Mouse (Mus musculus): ENCODE measurements around the gene Ptprd. TPM values are rescaled to one million over a fixed set of nuclear protein-coding genes. Genes with fewer than 3 reads are reported as not detected.
"Not testable (repeated sequence)": the region's sequence is repeated elsewhere in the genome, so short reads cannot be mapped to it uniquely, and the experiment has no call there.

The Ptprd gene
- polyA plus RNA-seq, 1 experiment from 2014 or later, result 14.9 TPM

GRCm38 (mm10) chr4:78002065-78002464 is 209.7 kb downstream of the Ptprd start:
- Histone ChIP-seq H3K4me2 (replicated peaks; ENCODE audit: low read depth, low read length) (no peak overlapping the region), H3K9me3 (ENCODE audit: low read length) (no peaks in the 10 kb centered on the region), H3K4me1 (ENCODE audit: insufficient read depth, low read depth, low read length) (no peaks in the 10 kb centered on the region), H3K27me3 (replicated peaks; ENCODE audit: insufficient read depth, low read length) (no peaks in the 10 kb centered on the region), H3K4me3 (ENCODE audit: low read depth, low read length) (no peak overlapping the region), H3K36me3 (ENCODE audit: insufficient read depth, low read length) (no peaks in the 10 kb centered on the region), H3K27ac (ENCODE audit: low read length) (no peak overlapping the region), H3K9ac (replicated peaks; ENCODE audit: low read depth) (no peak overlapping the region)
- ATAC-seq (no peak), DNase-seq (ENCODE audit: low spot score) (no peak)
- TF ChIP-seq CTCF (IDR thresholded peaks at IDR 0.05) (no peak), EP300 (IDR thresholded peaks at IDR 0.05) (no peak)
- 75% methylated on average over 1 of the region's 1 CpGs for WGBS

GRCm38 (mm10) chr4:77992709-77993108 is 219.1 kb downstream of the Ptprd start:
- TF ChIP-seq CTCF (IDR thresholded peaks at IDR 0.05) (no peak), EP300 (IDR thresholded peaks at IDR 0.05) (no peak)
- Histone ChIP-seq H3K27me3 (replicated peaks; ENCODE audit: insufficient read depth, low read length) (no peaks in the 10 kb centered on the region), H3K9me3 (ENCODE audit: low read length) (no peaks in the 10 kb centered on the region), H3K4me2 (replicated peaks; ENCODE audit: low read depth, low read length) (no peak overlapping the region), H3K36me3 (ENCODE audit: insufficient read depth, low read length) (no peaks in the 10 kb centered on the region), H3K4me1 (ENCODE audit: insufficient read depth, low read depth, low read length) (no peaks in the 10 kb centered on the region), H3K4me3 (ENCODE audit: low read depth, low read length) (no peak overlapping the region), H3K27ac (ENCODE audit: low read length) (no peak overlapping the region), H3K9ac (replicated peaks; ENCODE audit: low read depth) (no peak overlapping the region)
- ATAC-seq (no peak), DNase-seq (ENCODE audit: low spot score) (no peak)
- WGBS, result 63% methylated on average over 4 of the region's 4 CpGs

DNA sequence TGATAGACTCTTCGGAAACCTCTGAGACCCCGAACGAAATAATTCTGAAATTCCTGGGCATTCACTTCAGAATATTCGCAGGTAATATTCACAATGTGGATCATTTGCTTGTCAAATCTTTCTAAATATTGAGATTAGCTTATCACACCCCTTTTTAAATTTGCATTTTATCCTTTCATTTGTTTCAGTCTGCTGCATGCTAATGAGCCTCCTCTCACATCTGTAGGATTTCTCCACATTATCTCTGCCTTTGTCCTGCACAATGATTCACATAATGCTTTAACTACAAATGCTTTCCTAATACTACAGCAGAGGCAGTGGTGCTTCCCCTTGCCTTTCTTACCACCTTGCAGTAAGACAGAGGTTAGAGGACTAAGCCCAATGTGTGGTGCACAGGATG is 229.7 kb downstream of the Ptprd start:
- no peak for DNase-seq (ENCODE audit: low spot score)
- Histone ChIP-seq H3K36me3 (ENCODE audit: insufficient read depth, low read length) (no peaks in the 10 kb centered on the region), H3K4me1 (ENCODE audit: insufficient read depth, low read depth, low read length) (no peaks in the 10 kb centered on the region), H3K27ac (ENCODE audit: low read length) (no peak overlapping the region), H3K4me2 (replicated peaks; ENCODE audit: low read depth, low read length) (no peak overlapping the region), H3K27me3 (replicated peaks; ENCODE audit: insufficient read depth, low read length) (no peaks in the 10 kb centered on the region), H3K4me3 (ENCODE audit: low read depth, low read length) (no peak overlapping the region), H3K9ac (replicated peaks; ENCODE audit: low read depth) (no peak overlapping the region), H3K9me3 (ENCODE audit: low read length) (no peaks in the 10 kb centered on the region)
- no peak for TF ChIP-seq EP300 (IDR thresholded peaks at IDR 0.05)
- no peak for TF ChIP-seq CTCF (IDR thresholded peaks at IDR 0.05)
- 84% methylated on average over 4 of the region's 4 CpGs for WGBS
- no peak for ATAC-seq

GRCm38 (mm10) chr4:77961711-77962110 is 250.1 kb downstream of the Ptprd start:
- DNase-seq (ENCODE audit: low spot score) (no peak), ATAC-seq (no peak)
- H3K4me2 ChIP-seq (replicated peaks; ENCODE audit: low read depth, low read length), result no peak overlapping the region
- no peaks in the 10 kb centered on the region for H3K9me3 ChIP-seq (ENCODE audit: low read length)
- no peak overlapping the region for H3K4me3 ChIP-seq (ENCODE audit: low read depth, low read length)
- no peaks in the 10 kb centered on the region for H3K27me3 ChIP-seq (replicated peaks; ENCODE audit: insufficient read depth, low read length)
- H3K27ac ChIP-seq (ENCODE audit: low read length), result no peak overlapping the region
- no peak for TF ChIP-seq CTCF (IDR thresholded peaks at IDR 0.05)
- no peak for TF ChIP-seq EP300 (IDR thresholded peaks at IDR 0.05)
- H3K4me1 ChIP-seq (ENCODE audit: insufficient read depth, low read depth, low read length), result no peaks in the 10 kb centered on the region
- no peak overlapping the region for H3K9ac ChIP-seq (replicated peaks; ENCODE audit: low read depth)
- no peaks in the 10 kb centered on the region for H3K36me3 ChIP-seq (ENCODE audit: insufficient read depth, low read length)
- 19% methylated on average over 2 of the region's 2 CpGs for WGBS

DNA sequence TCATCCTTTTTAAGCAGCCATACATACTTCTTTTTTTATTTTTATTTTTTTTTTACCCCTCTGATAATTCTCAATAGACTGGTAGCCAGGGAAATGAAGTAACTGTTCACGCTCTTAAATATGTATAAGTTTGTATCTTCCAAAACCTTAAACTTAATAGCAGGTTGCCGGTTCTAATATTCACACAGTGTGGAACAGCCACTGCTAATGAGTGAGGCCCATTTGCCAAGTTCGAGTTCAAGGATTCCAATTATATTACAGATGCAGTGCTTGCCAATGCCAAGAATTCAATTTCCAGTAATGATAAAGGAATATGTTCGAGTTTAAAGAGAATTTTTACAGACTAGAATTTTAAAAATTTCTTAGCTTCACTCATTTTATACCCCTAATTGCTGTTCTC is 322.3 kb downstream of the Ptprd start:
- WGBS, result 67% methylated on average over 4 of the region's 4 CpGs
- Histone ChIP-seq H3K4me3 (ENCODE audit: low read depth, low read length) (no peak overlapping the region), H3K36me3 (ENCODE audit: insufficient read depth, low read length) (no peaks in the 10 kb centered on the region), H3K27ac (ENCODE audit: low read length) (no peak overlapping the region), H3K9me3 (ENCODE audit: low read length) (no peaks in the 10 kb centered on the region), H3K9ac (replicated peaks; ENCODE audit: low read depth) (no peak overlapping the region), H3K27me3 (replicated peaks; ENCODE audit: insufficient read depth, low read length) (no peaks in the 10 kb centered on the region), H3K4me2 (replicated peaks; ENCODE audit: low read depth, low read length) (no peak overlapping the region), H3K4me1 (ENCODE audit: insufficient read depth, low read depth, low read length) (no peaks in the 10 kb centered on the region)
- TF ChIP-seq EP300 (IDR thresholded peaks at IDR 0.05) (no peak), CTCF (IDR thresholded peaks at IDR 0.05) (no peak)
- ATAC-seq, result no peak
- DNase-seq (ENCODE audit: low spot score), result no peak

- Histone ChIP-seq H3K27me3 (replicated peaks; ENCODE audit: insufficient read depth, low read length) (no peaks in the 10 kb centered on the region), H3K4me2 (replicated peaks; ENCODE audit: low read depth, low read length) (no peak overlapping the region), H3K4me3 (ENCODE audit: low read depth, low read length) (no peak overlapping the region), H3K9ac (replicated peaks; ENCODE audit: low read depth) (no peak overlapping the region), H3K36me3 (ENCODE audit: insufficient read depth, low read length) (no peaks in the 10 kb centered on the region), H3K4me1 (ENCODE audit: insufficient read depth, low read depth, low read length) (no peaks in the 10 kb centered on the region), H3K9me3 (ENCODE audit: low read length) (no peaks in the 10 kb centered on the region), H3K27ac (ENCODE audit: low read length) (no peak overlapping the region)
- no peak for DNase-seq (ENCODE audit: low spot score)
- TF ChIP-seq CTCF (IDR thresholded peaks at IDR 0.05) (no peak), EP300 (IDR thresholded peaks at IDR 0.05) (no peak)
- ATAC-seq, result no peak
- 32% methylated on average over 2 of the region's 2 CpGs for WGBS
These were observed 331.5 kb downstream of the Ptprd start for GRCm38 (mm10) chr4:77880213-77880612.

- H3K4me3 ChIP-seq (ENCODE audit: low read depth, low read length), result no peak overlapping the region
- WGBS, result 65% methylated on average over 5 of the region's 5 CpGs
- no peak for DNase-seq (ENCODE audit: low spot score)
These were observed 350.5 kb downstream of the Ptprd start for GRCm38 (mm10) chr4:77861269-77861668.

DNA sequence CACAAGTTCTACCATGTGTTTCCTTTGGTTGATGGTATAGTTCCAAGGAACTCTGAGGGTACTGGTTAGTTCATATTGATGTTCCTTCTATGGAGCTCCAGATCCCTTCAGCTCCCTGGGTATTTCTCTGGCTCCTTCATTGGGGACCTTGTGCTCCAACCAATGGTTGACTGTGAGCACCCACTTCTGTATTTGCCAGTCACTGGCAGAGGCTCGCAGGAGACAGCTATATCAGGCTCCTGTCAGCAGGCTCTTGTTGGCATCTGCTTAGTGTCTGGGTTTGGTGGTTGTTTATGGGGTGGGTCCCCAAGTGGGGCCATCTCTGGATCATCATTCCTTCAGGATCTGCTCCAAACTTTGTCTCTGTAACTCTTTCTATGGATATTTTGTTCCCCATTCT is 414.4 kb downstream of the Ptprd start:
- H3K36me3 ChIP-seq (ENCODE audit: insufficient read depth, low read length); H3K27ac ChIP-seq (ENCODE audit: low read length); H3K4me3 ChIP-seq (ENCODE audit: low read depth, low read length); H3K4me1 ChIP-seq (ENCODE audit: insufficient read depth, low read depth, low read length); ATAC-seq; H3K9ac ChIP-seq (replicated peaks; ENCODE audit: low read depth); H3K27me3 ChIP-seq (replicated peaks; ENCODE audit: insufficient read depth, low read length); H3K4me2 ChIP-seq (replicated peaks; ENCODE audit: low read depth, low read length); H3K9me3 ChIP-seq (ENCODE audit: low read length); DNase-seq (ENCODE audit: low spot score): not testable (repeated sequence)
- WGBS, result 72% methylated on average over 1 of the region's 1 CpGs

More at GRCm38 (mm10) chr4:77861269-77861668, 350.5 kb downstream of the Ptprd start:
- Histone ChIP-seq H3K9me3 (ENCODE audit: low read length) (no peaks in the 10 kb centered on the region), H3K27me3 (replicated peaks; ENCODE audit: insufficient read depth, low read length) (no peaks in the 10 kb centered on the region), H3K36me3 (ENCODE audit: insufficient read depth, low read length) (no peaks in the 10 kb centered on the region), H3K4me2 (replicated peaks; ENCODE audit: low read depth, low read length) (no peak overlapping the region), H3K9ac (replicated peaks; ENCODE audit: low read depth) (no peak overlapping the region), H3K4me1 (ENCODE audit: insufficient read depth, low read depth, low read length) (no peaks in the 10 kb centered on the region), H3K27ac (ENCODE audit: low read length) (no peak overlapping the region)
- no peak for ATAC-seq
- no peak for TF ChIP-seq EP300 (IDR thresholded peaks at IDR 0.05)
- TF ChIP-seq CTCF (IDR thresholded peaks at IDR 0.05), result no peak

All from lung, postnatal 0 days (tissue).